Mouse (Mus musculus) thymus, postnatal 25 days (tissue): ENCODE results near the gene Fkbp15.
"Not testable (repeated sequence)": the region's sequence is repeated elsewhere in the genome, so short reads cannot be mapped to it uniquely, and the experiment has no call there.

ENCODE experiments used
- DNase-seq: peaks from one replicate; pipeline ENCODE4 v3.0.0; 2022

Gene Fkbp15

DNA sequence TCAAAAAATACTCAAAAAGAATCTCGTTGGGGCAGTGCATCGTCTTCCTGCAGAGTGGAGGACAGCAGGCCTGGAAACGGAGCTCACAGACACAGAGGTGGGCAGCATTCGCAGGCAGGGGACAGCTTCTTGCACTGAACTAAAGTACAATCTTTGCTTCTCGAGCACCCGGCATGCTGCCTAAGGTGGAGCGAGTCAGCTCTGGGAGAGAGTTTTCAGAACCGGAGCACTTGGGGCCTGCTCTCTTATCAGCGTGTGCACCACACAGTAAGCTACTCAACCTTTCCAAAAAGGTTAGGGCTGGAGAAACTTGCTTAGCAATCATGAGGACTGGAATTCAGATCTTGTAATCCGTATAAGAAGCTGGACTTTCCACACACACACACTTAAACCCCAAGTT, 83.7 kb downstream of the Fkbp15 start:
- DNase-seq, result no peak

DNA sequence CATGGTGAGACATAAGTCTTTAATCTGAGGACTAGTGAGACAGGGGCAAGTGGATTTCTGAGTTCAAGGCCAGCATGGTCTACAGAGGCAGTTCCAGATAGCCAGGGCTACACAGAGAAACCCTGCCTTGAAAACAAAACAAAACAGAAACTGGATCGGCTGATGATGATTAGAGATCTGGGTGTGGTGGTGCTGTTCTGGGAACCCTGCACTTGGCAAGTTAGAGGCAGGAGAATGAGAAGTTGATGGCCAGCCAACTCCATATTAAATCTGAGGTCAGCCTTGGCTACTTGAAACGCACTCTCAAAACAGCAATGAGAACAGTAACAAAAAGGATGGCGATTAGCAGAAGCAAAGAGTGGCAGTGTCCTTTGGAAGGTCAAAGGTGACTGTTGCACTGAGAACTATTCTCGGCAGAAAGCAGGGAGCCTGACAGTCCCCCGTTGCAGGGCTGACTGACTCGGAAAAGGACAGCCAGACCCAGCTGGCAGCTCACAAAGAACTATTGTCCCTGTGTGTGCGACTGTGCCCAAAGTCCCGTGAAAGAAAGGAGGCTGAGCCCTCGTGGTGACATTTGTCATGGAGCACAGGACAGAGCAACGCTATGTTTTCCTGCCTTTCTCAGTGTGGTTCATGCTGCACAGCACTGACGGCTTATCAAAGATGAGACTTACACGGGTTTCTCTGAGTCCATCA, 85.4 kb downstream of the Fkbp15 start:
- DNase-seq, result no peak

DNA sequence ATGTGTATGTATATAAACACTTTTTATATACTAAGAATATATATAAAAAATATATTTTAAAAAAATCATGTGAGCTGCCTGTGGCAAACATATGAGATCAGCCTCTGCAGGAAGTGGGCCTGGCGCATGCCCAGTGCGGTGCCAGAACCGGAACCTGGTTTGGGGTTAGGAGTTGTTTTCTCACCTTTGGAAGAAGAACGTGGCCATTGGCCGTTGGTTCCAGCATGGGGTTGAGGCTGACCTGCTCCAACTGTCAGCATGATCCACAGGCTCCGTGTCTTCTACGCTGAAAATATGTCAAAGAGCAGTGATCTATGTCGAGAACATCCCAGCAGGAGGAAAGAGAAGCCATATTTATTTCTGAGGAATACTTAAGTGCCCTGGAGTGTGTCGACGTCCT, 86.4 kb downstream of the Fkbp15 start:
- DNase-seq, result no peak

DNA sequence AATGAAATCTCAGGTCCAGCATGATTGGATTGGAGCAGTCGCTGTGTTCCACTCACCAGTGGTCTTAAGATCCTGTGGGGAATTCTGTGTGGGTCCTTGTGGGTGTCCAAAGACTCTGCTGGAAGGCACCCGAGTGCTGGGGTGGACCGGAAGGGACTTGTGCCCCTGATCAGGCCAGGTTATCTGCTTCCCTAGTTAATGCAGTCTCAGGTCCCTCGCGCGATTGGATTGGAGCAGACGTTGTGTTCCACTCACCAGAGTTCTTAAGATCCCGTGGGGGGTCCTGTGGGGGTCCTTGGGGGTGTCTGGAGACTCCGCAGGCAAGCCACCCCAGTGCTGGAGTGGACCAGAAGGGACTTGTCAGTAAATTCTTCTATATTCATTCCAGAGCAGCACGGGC, 87.7 kb downstream of the Fkbp15 start:
- DNase-seq, result no peak

DNA sequence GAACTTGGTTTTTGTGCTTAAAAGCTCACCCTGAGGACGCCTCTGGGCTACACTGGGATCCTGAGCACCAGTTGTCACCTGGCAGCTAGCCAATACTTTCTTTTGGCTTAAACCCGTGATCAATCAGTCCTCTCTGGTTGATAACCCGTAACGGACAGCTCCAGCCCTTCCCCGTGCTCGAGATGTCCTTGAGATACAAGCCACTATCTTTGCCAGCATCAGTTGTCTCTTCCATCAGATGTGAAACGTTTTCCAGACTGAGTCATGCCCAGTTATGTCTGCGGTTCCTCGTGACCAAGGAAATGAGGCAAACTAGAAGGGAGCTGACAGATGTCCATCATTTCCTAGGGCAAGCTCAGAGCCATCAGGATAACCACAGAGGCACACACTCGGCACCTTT, 93.2 kb downstream of the Fkbp15 start:
- no peak for DNase-seq

DNA sequence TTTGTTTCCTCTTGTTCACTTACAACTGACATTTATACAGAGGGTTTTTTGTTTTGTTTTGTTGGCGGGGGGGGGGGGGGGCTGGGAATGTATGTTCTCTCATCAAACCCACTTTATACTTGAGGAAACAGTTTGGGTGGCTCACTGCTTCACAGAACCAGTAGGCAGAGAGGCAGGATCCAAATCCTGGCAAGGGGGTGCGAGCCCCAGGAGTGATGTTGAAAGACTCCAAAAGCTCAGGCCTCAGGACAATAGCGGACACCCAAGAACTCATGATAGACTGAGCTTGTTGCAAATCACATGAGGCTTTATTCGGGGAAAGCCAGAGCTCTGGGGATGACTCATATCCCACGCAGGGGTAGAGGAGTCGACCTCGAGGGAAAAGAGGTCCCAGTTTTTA, 94.3 kb downstream of the Fkbp15 start:
- DNase-seq, result not testable (repeated sequence)

DNA sequence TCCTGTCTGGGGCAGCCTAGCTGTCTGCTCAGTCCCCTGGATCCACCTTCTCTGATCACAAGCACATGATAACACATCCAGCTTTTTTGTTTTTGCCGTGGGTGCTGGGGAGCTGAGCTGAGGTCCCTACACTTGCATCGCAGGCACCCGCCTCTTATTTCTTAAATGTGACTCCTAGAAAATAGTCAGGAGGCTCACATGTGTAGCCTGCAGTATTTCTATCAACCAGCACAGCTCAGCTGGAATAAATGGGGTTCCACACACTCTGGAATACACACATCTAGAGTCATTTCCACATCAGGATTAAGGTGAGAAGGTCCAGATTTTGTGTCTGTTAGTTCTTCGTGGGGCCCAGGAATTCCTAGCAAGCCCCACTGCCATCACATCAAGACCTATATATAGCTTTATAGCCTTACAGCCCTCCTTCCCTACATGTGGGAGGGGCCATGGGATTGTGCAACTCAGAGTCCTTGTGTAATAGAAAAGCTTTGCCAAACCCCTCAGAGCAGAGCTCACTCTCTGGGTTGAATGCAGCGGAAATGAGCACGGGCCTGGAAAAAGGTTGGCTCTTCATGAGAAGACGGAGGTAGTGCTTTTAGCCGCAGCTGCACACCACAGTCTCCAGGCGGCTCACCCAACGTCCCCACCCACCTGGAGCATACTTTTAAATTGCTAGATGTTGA, 95.1 kb downstream of the Fkbp15 start:
- no peak for DNase-seq

DNA sequence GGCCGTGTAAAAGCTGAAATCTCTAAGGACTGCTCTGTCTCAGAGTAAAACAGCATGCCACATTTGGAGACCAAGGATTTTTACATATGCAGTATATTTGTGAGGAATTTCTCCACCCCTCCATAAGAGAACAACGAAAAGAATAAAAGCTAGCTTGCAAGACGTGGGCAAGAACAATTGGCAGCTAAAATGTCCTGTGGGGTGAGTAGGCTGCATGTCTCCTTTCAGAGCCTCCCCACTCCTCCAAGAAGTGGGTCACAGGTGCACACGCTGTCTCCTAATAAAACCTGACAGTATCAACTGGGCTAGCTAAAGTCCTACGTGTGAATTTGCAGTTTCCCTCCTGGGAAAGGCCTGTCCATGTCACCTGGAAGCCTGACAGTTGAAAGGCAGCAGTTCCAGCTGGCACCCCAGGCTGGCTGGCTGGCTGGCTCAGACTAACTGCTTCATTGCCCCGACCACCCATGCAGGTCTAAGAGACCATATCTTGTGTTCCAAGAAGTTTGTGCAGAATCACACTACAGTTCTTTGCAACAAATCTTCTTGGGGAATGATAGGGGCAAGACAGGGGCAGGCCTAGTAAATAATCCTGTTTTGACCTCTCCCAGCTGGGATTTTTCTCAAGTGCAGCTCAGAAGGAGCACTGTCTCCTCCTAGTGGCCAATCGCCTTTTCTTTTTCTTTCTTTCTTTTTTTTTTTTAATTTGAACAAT, 97.1 kb downstream of the Fkbp15 start:
- DNase-seq, result no peak

DNA sequence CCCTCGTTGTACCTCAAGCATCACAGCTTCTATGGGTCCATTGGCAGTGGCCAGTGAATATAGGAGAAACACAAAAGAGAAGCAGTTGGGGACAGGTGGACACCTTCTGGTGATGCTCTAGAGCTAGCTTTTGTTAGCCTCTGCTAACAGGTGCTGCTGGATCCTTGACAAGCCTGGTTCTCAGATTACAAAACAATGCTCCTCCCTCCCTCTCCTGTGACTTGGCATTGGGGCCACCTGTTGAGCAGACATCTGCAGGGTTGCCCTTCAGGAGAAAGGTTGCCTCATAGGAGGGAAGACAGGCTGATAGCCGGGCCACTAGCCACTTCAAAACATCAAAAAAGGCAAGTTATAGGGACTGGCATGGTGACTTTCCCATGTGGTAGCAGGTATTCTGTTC, 98.1 kb downstream of the Fkbp15 start, which contains the start of gene Slc31a2:
Slc31a2 (plus strand) TSS at position 287 of the 400 bp plus-strand sequence.
- no peak for DNase-seq

DNA sequence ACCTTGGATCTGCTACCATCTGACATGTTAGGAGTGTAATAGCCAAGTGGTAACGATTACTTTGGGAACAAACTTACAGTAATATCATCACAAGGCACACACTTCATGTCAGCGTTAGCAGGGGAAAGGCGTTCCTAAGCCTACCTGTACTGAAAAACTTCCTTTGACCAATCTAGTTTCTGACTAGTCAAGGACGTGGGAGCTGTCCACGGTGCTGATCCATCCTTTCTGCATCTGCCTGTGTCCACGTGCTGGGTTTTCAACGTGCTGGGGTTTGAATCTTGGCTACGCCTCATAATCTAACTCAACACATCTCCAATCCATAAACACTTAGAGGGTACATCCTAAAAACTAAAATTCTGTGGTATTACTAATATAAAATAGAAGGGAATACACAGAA, 103.4 kb downstream of the Fkbp15 start:
- DNase-seq, result peak; percentile 26

DNA sequence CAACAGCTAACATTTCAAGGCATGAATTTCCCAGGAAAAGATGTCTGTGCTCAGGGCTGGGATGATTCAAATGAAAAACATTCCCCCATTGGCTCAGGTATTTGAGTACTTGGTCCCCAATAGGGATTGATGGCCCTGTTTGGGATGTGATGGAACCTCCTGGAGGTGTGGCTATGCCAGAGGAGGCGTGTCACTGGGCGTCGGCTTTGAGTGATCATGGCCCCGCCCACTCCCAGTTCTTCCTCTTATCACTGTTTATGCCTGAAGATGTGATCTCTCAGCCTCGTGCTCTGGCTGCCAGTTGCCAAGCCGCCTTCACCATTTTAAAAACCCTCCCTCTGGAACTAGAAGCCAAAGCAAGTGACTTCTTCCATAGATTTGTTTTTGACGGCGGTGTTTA, 105.8 kb downstream of the Fkbp15 start:
- DNase-seq, result no peak

DNA sequence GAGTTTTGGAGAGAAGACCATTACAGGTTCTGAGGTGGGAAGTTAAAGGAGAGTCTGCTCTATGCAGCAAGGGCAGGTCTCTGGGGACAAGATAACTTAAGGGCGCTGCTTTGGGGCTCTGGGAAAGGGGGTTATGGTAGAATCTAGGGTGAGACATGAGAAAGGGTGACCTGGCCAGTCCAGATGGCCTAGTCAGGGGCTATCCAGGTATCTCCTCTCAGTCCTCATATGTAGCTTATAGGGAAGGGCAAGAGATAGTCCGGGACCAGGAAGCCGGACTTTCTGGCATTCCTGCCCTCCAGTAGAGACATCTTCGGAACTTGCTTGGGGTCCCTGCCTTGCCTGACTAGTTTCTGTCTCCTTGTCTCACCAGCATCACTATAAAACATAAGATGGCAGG, 108.6 kb downstream of the Fkbp15 start:
- DNase-seq, result no peak

DNA sequence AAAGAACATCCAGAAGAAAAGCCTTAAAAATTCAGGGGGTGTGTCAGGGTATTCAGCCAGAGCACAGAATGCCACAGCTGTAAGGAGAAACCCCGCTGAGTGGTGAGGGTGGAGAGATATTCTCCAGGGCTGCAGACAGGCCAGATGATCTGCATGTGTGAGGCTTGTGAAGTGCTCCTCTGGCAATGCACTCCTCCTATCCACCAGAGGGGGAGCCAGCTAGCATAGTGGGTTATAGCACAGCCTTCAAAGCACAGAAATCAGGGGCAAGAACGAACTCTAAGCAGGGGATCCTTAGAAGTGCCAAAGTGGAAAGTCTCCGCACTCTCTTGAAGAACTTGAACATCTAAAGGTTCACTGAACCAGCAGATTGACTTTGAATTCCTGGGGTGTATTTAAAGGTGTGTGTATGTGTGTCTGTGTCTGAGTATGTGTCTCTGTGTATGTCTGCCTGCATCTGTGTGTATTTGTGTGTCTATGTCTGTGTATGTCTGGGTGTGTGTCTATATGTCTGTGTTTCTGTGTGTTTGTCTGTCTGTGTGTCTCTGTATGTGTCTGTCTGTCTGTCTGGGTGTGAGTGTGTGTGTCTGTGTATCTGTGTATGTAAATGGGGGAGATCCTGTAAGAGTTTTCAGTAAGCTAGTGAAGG, 109.3 kb downstream of the Fkbp15 start:
- DNase-seq, result no peak
